Mouse (Mus musculus) G1E (cell line): Measurements from ENCODE around the gene Elovl6.

Source experiments
- CTCF ChIP-seq: IDR thresholded peaks from 2 replicates; pipeline ENCODE4 v1.5.1; 2012; ENCODE audit warnings: low read depth, low read length, inconsistent platforms, mixed read lengths
- POLR2AphosphoS5 ChIP-seq: IDR thresholded peaks from 2 replicates; pipeline ENCODE4 v1.6.1; 2012; ENCODE audit warnings: low read depth, low read length, inconsistent platforms; ENCODE audit not compliant: insufficient replicate concordance

DNA sequence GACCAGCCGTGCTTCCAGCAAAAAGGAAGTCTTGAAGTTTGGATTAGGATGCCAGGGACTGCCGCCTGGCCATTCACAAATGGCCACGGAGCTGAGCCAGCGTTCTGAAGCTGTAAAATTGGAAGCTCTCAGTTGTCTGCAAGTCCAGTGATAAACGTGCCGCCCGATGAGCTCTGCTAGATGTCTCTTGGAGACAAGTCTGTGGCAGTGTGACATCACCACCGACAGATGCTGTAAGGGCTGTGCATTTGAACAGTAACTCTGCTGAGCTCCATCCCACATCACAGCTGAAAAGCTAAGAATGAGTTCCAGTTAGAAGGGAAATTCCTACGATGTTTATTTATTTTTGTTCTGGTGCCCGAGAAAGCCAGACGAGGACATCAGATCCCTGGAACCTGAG lies 85.3 kb downstream of the Elovl6 start:
- TF ChIP-seq CTCF (no peak), POLR2AphosphoS5 (no peak)
